Mouse (Mus musculus): Measurements from ENCODE around the gene Hyls1. TPM values are rescaled to one million over a fixed set of nuclear protein-coding genes. Genes with fewer than 3 reads are reported as not detected.

Gene Hyls1
- polyA plus RNA-seq, 1 experiment from 2014 or later: 26.3 TPM

DNA sequence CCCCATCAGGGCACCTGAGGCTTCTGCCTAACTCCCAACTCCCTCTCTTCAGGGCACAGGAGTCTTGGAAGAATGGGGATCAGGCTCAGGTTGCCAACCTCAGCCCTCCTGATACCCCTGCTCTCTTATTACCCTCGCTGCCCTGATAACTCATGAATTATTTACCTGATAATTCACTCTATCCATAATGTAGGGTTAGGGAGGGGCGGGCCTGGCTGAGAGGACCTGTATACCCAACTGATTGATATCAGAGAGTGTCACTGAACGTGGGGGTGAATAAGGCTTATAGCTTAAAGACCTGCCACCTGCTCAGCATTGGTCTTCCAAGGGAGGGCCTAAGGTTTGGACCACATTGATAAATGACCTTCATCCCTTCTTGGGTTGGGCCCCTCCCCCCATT is 52.0 kb downstream of the Hyls1 start, which contains the start of gene Gm1113:
Gene Gm1113 (minus strand): TSS at position 101 of the 400 bp plus-strand sequence.
- Histone ChIP-seq H3K36me3 (ENCODE audit: control insufficient read depth, insufficient read depth) (no peaks in the 10 kb centered on the region), H3K9me3 (ENCODE audit: control insufficient read depth, low read length) (no peaks in the 10 kb centered on the region), H3K4me3 (replicated peaks; ENCODE audit: low read length) (no peak within 1 kb of the TSS), H3K27me3 (replicated peaks; ENCODE audit: control insufficient read depth, insufficient read depth, low read length) (no peaks in the 10 kb centered on the region), H3K4me1 (replicated peaks; ENCODE audit: control insufficient read depth, insufficient read depth, low read length) (peaks cover 7% of the 10 kb centered on the region), H3K4me2 (ENCODE audit: low read length) (no peak within 1 kb of the TSS), H3K27ac (ENCODE audit: low read length) (no peak within 1 kb of the TSS), H3K9ac (replicated peaks; ENCODE audit: low read depth, low read length) (no peak within 1 kb of the TSS)
- ATAC-seq: no peak
- WGBS: 78% methylated on average over 3 of the region's 3 CpGs

GRCm38 (mm10) chr9:35516711-35517110 is 53.5 kb downstream of the Hyls1 start:
- no peaks in the 10 kb centered on the region for H3K36me3 ChIP-seq (ENCODE audit: control insufficient read depth, insufficient read depth)
- ATAC-seq: no peak
- H3K27me3 ChIP-seq (replicated peaks; ENCODE audit: control insufficient read depth, insufficient read depth, low read length): no peaks in the 10 kb centered on the region
- no peak overlapping the region for H3K4me2 ChIP-seq (ENCODE audit: low read length)
- H3K27ac ChIP-seq (ENCODE audit: low read length): no peak overlapping the region
- no peak overlapping the region for H3K4me3 ChIP-seq (replicated peaks; ENCODE audit: low read length)
- H3K9me3 ChIP-seq (ENCODE audit: control insufficient read depth, low read length): no peaks in the 10 kb centered on the region
- no peak overlapping the region for H3K9ac ChIP-seq (replicated peaks; ENCODE audit: low read depth, low read length)
- 95% methylated on average over 16 of the region's 16 CpGs for WGBS
- H3K4me1 ChIP-seq (replicated peaks; ENCODE audit: control insufficient read depth, insufficient read depth, low read length): no peaks in the 10 kb centered on the region

GRCm38 (mm10) chr9:35516182-35516581 is 54.0 kb downstream of the Hyls1 start:
- 85% methylated on average over 5 of the region's 5 CpGs for WGBS
- H3K4me3 ChIP-seq (replicated peaks; ENCODE audit: low read length): no peak overlapping the region
- no peak overlapping the region for H3K9ac ChIP-seq (replicated peaks; ENCODE audit: low read depth, low read length)
- no peak overlapping the region for H3K4me2 ChIP-seq (ENCODE audit: low read length)
- ATAC-seq: no peak
- no peaks in the 10 kb centered on the region for H3K4me1 ChIP-seq (replicated peaks; ENCODE audit: control insufficient read depth, insufficient read depth, low read length)
- H3K27ac ChIP-seq (ENCODE audit: low read length): no peak overlapping the region
- H3K36me3 ChIP-seq (ENCODE audit: control insufficient read depth, insufficient read depth): no peaks in the 10 kb centered on the region
- no peaks in the 10 kb centered on the region for H3K9me3 ChIP-seq (ENCODE audit: control insufficient read depth, low read length)
- H3K27me3 ChIP-seq (replicated peaks; ENCODE audit: control insufficient read depth, insufficient read depth, low read length): no peaks in the 10 kb centered on the region

DNA sequence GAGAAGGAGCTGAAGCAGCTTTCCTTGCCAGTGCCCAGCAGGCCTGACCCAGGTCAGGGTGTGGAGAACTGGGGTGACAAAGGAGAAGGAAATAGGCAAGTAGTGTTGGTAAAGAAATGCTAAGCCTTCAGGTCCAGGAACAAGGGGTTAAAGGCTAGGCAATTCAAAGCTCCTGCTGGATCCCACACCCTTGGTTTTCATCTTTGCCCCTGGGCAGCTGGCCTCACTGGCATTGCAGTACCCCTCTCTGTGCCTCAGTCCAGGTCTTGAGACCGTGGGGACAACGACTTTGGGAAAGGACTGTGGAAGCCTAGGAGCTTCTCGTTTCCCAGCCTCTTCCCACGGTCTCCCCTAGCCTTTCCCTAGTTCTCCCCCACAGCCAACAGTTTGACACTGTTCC is 56.3 kb downstream of the Hyls1 start:
- Histone ChIP-seq H3K4me2 (ENCODE audit: low read length) (no peak overlapping the region), H3K4me3 (replicated peaks; ENCODE audit: low read length) (no peak overlapping the region), H3K27me3 (replicated peaks; ENCODE audit: control insufficient read depth, insufficient read depth, low read length) (no peaks in the 10 kb centered on the region), H3K27ac (ENCODE audit: low read length) (no peak overlapping the region), H3K9ac (replicated peaks; ENCODE audit: low read depth, low read length) (no peak overlapping the region), H3K9me3 (ENCODE audit: control insufficient read depth, low read length) (no peaks in the 10 kb centered on the region), H3K4me1 (replicated peaks; ENCODE audit: control insufficient read depth, insufficient read depth, low read length) (no peaks in the 10 kb centered on the region), H3K36me3 (ENCODE audit: control insufficient read depth, insufficient read depth) (no peaks in the 10 kb centered on the region)
- ATAC-seq: no peak
- 85% methylated on average over 4 of the region's 4 CpGs for WGBS

Other genes with a start within 250 kb of the Hyls1 start
- 11.9 and 12.3 TPM in 2 replicates for gene Cdon, start 149.3 kb downstream of the Hyls1 start, polyA plus RNA-seq (2015; fragmentation: Nextera tagmentation; extraction: Ambion mirVana)
- gene Gm1113, start 52.1 kb downstream of the Hyls1 start, polyA plus RNA-seq (2015; fragmentation: Nextera tagmentation; extraction: Ambion mirVana): not detected in 2 replicates
- gene Ddx25, start 11.9 kb downstream of the Hyls1 start, polyA plus RNA-seq (2015; fragmentation: Nextera tagmentation; extraction: Ambion mirVana): 19.4 and 21.6 TPM in 2 replicates
- 15.7 and 20.6 TPM in 2 replicates for gene Pus3, start 11.8 kb downstream of the Hyls1 start, polyA plus RNA-seq (2015; fragmentation: Nextera tagmentation; extraction: Ambion mirVana)
- gene Pate2, start 114 bp downstream of the Hyls1 start, polyA plus RNA-seq (2015; fragmentation: Nextera tagmentation; extraction: Ambion mirVana): 1.3 and 2.3 TPM in 2 replicates
- not detected in 2 replicates for gene Pate4, start 41.5 kb upstream of the Hyls1 start, polyA plus RNA-seq (2015; fragmentation: Nextera tagmentation; extraction: Ambion mirVana)
- gene Pate3, start 77.8 kb upstream of the Hyls1 start, polyA plus RNA-seq (2015; fragmentation: Nextera tagmentation; extraction: Ambion mirVana): not detected in 2 replicates
- gene Pate1, start 117.0 kb upstream of the Hyls1 start, polyA plus RNA-seq (2015; fragmentation: Nextera tagmentation; extraction: Ambion mirVana): not detected in 2 replicates
- not detected in 2 replicates for gene Gm17677, start 170.7 kb upstream of the Hyls1 start, polyA plus RNA-seq (2015; fragmentation: Nextera tagmentation; extraction: Ambion mirVana)
- not detected in 2 replicates for gene Gm17727, start 207.7 kb upstream of the Hyls1 start, polyA plus RNA-seq (2015; fragmentation: Nextera tagmentation; extraction: Ambion mirVana)
- gene Gm27235, start 219.7 kb upstream of the Hyls1 start, polyA plus RNA-seq (2015; fragmentation: Nextera tagmentation; extraction: Ambion mirVana): not detected in 2 replicates
- gene D730048I06Rik, start 219.7 kb upstream of the Hyls1 start, polyA plus RNA-seq (2015; fragmentation: Nextera tagmentation; extraction: Ambion mirVana): not detected in 2 replicates

Measured in forebrain, embryonic 16.5 days (tissue).